Mouse (Mus musculus) c-Kit-positive CD71-negative TER-119-negative erythroid progenitor cells, embryonic 14.5 days (primary cell): ENCODE results near the gene Spem1.

ENCODE experiments used
- DNase-seq: peaks from one replicate; pipeline ENCODE4 v3.0.0-alpha.2; 2013; ENCODE audit warnings: low read depth

Gene Spem1

DNA sequence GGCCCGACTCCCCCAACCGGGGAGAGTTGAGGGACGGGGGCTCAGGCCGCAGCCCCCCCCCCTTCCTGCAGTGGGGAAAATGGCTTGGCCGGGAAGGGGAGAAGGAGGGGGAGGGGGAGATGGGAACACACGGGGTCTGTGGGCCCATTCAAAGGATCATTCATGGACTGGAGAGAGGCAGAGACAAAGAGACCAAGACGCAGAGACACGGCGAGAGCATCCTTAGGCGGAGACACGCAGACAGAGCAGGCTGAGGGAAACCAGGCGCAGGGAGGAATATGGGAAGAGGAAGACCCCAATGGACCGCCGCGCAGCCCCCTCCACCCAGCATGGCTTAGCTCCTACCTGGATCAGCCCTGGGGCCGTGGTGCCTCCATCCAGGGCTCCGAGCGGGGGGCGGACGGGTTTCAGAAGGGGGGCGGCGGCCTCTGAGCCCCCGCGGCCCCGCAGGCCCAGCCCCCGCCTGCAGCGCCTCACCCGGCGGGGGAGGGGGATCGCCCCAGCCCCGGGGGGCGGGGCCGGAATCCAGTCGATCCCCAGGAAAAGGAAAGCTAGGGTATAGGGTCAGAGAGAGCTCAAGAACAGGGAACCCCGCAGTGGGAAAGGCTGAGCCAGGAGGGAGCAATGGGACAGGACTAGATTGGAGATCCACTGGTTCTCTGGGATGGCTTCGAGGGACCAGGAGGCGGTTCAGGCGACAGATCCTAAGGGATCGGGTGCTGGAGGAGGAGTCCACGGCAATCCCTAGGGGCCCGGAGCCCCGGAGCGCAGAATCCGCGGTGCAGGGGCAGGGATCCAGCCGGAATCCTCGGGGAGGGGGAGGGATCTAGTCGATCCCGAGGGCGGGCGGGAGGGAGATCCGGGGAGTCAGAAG, 15.0 kb upstream of the Spem1 start:
- DNase-seq = no peak

DNA sequence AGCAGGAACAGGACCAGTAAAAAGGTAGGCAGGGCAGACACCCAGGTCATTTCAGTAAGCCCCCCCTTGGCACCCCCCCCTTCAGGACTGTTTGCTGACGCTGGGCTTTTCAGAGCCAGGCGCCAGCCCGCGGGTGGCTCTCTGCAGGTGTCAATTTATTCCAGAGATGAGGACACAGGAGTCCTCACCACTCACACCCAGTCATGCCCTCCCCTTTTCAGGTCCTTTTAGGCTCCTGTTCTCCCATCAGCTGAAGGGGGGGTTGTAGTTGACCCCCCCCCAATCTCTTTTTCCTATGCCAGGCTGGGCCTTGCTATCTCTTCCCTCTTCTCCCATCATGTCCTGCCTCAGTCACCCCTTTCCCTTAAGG, 14.0 kb upstream of the Spem1 start:
- no peak for DNase-seq

DNA sequence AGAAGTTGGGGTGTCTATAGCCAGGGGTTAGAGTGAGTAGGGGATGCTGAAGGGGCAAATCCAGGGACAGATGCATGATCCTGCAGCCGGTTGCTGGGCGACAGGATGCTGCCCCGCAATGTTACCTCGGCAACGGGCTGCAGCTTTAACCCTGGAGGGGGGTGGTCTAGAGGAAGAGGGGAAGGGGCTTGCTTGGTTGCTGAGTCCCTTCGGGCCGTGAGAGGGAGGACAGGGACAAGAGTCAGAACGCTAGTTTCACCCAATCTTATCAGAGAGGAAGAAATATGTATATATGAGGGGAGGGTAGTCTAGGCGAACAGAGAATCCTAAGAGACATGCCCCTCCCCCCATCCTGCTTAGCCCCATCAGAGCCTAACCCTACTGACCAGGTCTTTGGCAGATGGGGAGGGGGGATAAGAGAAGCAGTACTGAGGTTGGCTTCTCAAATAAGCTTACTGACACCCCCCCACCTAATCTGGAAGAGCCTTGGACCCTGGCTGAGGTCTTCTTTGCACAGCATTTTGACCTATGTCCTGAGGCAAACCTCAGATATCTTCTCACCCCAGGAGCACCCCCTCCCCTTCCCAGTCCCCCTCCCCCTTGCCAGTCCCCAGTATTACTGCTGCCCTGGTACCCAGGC, 13.5 kb upstream of the Spem1 start:
- no peak for DNase-seq

DNA sequence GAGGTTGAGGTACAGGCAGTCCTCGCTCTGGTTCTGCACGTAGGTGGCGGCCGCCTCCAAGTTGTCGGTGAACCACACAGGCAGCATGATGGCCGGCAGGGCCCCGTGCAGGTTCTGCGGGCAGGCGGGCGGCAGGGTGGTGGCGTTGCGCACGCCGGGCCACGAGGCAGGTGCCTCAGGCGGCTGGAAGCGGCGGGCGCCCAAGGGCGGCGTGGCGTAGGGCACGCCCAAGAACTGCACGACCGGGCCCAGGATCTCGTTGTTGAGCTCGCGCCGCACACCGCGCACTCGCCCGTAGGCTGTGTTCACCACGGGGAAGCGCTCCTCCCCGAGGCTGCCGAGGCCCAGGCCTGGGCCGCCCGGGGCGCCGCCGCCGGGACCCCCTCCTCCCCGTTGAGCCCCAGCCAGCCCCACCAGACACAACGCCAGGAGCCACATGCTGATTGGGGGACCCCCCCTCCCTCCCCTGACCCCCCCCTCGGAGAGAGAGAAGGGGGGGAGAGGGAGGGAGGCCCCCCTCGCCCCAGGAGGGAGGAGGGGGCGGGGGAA, 12.1 kb upstream of the Spem1 start:
- no peak for DNase-seq

DNA sequence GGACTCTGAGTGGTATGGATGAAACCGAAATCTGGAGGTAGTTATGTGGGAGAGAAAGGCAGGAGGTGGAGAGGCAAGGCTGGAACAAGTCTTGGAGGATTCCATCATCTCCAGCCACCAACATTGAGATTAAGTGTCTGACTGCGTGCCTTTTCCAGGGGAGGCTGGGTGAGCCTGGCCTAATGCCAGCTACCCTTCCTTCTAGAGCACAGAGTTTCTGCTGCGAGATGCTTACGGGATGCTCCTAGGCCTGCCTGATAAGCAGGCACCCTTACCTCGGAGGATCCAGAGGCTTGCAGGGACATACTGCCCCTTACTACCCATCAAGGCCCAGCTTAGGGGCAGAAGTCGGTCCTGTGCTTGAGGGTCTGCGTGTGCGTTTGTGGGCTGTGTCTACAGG, 11.6 kb upstream of the Spem1 start:
- no peak for DNase-seq

DNA sequence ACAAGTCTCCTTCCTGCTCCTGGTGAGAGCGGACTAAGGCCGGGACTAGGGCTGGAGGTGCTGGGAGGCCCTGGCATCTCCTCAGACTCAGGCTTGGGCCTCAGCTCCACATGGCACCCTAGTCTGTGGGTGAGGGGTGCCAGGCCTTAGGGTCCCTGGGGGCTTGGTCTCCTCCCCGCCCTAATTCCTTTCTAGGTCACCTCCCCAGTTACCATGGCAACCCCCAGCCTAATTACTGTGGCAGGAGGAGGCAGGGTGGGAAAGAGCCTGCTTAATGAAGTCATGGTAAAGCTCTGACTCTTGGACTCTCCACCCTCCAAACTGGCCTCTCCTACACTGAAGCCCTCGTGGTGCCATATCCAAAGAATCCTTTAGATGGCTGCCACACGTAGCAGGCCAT, 6.9 kb upstream of the Spem1 start:
- DNase-seq = no peak

DNA sequence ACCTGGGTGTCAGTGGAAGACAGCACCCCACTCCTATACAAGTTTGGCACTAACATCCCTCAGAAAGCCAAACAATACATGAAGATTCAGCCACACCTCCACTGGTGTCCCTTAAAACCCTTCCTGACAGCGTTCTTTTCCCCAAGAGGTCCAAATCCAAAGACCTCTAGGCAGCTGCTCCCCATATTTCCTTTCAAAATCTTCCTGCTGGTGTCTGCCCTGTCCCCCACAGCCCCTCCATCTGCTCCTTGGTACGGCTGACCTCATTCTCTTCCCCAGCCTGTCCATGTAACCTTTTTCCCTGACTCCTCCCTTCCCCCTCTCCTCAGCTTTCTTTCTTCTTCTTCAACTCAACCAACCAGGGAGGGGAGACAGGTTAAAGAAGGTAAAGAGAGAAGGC, 1.5 kb upstream of the Spem1 start:
- DNase-seq = no peak

DNA sequence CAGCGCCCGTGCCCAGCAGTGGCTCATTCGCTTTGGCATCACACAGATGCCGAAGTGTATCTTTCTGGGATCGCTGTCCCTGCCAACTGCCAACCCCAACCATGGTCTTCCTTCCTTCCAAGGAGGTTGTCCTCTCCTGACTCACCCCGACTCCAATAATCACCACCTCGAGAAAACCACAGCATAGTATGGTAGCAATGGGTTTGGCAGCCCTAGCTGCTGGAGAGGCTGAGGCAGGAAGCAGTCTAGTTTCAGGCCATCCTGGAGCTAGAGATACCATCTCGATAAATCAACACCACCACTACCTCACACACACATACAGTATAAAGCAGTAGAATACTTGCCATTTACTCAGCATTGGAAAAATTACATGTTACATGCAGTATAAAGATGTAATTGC, 3.1 kb downstream of the Spem1 start:
- no peak for DNase-seq

DNA sequence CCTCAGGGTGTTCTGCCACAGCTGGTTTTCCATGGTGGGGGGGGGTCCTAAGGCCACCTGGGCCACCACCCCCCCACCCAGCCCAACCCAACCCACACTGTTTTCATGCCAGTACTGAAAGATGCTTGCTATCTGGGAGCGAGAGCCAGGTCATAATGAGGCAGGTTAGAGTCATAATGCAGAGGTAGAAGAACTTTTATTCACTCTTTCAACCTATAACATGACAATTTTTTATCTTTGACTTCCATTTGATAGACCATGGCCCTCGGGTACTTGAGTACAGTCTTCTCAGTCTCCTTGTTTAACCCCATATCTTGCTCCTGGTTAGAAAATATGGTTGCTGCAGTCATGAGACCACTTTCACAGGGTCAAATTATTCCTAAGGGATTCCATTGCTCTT, 3.6 kb downstream of the Spem1 start, which contains the start of gene Spem2:
TSS of gene Spem2 (minus strand) at position 101 of the 400 bp plus-strand sequence.
- DNase-seq = no peak

DNA sequence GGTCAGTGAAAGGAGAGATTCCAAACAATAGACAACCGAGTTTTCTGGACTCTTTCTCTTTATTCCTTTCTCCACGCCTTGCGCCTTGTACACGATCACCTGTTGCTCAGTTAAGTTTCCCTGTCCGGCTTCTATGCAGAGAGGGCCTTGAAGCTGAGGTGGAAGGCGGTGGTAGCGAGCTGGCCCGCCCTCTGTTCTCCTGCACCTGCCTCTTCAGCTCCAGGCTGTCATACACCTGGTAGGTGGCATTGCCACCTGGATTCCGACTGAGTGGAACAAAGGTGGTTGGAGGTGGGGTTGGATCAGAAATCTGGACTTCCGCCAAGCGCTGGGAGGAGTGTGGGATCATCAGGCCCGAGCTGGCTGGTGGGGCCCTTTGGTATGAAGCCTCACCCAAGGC, 5.5 kb downstream of the Spem1 start:
- no peak for DNase-seq

DNA sequence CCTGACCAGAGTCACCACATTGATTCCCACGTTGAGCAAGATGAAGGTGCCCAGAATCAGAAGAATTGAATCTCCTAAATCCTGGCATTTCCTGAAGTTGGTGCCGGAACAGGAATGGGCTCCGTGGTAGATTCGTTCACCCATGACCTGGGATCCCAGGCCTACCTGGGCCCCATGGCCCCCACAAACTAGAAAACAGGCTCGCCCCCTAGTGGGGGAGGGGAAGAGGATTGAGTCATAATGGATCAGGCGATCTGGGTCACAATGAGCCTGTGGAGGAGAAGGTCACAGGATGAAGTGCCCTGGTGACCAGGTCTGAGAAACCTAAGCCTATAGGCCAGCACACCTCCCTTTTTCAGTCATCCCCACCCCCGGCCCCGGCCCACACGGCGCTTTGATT, 6.8 kb downstream of the Spem1 start, which contains the start of gene Gm39566:
TSS of gene Gm39566 (minus strand) at position 144 of the 400 bp plus-strand sequence.
- no peak for DNase-seq

DNA sequence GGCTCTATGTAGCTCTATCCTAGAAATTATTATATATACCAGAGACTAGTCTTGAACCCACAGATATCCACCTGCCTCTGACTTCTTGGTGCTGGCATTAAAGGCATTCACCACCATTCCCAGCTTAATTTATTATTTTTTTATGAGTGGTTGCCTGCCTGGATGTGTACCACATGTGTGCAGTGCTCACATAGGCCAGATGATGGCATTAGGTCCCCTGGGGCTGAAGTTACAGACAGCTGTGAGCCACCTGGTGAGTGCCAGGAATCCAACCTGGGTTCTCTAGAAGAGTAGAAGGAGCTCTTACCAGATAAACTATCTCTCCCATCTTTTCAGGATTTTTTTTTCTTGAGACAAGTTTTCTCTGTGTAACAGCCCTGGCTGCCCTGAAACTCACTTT, 11.7 kb downstream of the Spem1 start:
- DNase-seq = no peak

DNA sequence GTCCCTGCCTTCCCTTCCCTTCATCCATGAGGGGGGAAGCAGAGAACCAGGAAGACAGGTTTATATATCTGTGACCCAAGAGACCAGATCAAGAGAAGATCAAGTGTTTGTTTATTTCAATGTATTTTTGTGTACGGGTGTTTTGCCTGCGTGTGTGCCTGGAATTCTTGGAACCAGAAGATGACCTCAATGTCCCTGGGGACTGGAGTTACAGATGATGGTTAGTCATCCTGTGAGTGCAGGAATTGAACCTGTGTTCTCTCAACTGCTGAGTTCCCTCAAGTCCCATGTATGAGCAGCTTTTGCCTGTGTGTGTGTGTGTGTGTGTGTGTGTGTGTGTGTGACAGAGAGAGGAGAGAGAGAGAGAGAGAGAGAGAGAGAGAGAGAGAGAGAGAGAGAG, 14.3 kb downstream of the Spem1 start:
- DNase-seq = no peak

DNA sequence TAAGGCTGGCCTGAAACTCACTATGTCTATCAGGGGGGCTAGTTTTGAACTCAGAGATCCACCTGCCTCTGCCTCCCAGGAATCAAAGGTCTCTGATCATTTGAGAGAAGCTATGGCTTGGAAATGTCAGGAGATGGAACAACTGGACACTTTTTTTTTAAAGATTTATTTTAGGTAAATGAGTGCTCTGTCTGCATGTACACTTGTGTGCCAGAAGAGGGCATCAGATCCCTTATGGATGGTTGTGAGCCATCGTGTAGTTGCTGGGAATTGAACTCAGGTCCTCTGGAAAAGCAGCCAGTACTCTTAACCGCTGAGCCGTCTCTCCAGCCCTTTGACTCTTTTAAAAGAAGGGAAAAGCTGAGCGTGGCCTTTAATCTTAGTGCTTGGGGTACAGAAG, 15.6 kb downstream of the Spem1 start:
- no peak for DNase-seq

DNA sequence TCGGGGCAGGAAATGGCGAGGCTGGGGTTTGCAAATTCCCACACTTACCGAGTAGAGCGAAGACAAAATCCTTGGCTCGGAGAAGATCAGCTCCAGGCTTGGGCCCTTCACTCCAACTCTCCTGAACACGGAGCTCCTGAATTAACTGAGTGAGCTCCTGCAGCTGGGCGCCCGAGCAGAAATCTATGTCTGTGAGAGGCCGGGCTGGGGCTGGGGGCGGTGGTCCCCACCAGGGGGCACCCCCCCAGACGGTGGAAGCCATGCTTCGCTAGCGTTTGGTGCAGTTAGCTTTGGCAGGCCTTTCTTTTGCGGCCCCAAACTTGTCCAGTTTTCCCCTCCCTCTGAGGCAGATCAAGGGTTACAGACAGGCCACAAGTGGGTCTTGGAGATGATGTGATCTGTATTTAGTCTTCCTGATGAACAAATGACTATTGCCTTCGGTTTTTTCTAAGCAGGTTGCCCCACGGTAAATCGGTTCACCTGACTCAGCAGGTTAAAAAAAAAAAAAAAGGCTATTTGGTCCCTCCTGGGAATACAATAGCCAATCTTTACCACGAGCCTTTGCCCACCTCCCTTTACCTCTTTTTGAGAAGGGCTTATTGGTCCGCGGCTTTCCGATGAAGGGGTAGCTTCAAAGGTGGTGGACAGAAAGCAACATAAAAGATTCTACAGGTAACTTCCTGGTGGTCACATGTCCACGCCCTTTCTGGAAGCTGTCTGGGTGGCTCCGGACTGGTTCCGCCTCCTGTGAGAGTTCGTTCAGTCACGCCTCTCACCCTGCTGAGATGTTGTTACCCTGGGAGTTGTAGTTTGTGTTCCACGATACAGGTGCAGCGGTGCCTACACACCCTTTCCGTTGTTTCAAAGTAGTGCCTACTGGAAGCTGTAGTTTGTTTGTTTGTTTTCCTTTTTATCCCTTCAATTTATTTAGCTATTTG, 16.7 kb downstream of the Spem1 start, which contains the start of gene Tmem102:
TSS of gene Tmem102 (minus strand) at position 653 of the 938 bp plus-strand sequence.
- no peak for DNase-seq

DNA sequence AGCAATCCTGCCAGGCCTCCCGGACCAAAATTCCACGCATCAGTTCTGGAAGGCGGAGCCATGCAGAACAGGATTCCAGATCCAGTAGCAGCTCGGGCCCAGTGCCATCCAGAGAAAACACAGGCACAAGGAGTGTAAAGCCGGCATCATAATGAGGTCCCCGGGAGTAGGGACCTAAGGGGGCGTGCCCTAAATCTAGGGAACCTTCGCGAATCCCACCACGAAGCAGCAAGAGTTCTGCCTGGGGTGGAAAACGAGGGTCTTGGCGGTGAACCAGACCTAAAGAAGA, 17.4 kb downstream of the Spem1 start:
- DNase-seq = no peak

DNA sequence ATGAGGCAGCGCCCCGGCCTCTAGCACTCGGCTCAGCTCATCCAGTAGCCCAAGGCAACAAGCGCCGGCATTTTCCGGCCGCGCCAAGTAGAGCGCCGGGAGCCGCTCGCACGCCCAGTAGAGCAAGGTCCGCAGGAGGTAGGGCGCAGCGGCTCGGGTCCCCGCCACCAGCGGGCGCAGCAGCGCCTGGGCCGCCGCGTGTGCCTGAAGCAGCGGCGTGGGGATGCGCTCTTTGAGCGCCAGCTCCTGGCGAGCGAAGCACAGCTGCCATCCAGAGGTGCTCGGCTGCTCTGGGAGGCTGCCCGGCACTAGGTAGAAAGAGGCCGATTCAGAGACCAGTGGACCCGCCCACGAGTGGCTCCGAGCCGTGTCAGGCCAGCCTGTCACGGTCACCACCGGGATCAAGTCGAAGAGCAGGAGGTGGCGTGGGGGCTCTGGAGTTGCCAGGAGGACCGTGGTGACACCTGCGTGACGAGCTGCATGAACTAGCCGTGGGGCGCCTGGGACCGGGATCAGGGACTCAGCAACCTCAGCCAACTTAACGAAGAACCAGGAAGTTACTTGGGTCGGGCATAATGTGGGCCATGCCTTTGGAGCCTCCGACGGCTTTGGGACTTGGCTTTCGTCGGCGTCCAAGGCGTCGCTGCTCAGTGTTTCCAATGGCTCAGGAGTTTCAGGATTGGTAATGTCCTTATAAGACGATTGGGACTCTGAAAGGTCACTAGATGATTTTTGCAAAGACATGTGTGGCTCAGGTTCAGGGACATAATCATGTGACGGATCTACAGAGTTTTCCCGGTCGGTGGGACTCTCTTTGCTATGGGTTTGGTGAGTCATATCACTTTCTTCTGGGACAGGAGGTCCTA, 18.0 kb downstream of the Spem1 start:
- DNase-seq = peak; percentile 56

DNA sequence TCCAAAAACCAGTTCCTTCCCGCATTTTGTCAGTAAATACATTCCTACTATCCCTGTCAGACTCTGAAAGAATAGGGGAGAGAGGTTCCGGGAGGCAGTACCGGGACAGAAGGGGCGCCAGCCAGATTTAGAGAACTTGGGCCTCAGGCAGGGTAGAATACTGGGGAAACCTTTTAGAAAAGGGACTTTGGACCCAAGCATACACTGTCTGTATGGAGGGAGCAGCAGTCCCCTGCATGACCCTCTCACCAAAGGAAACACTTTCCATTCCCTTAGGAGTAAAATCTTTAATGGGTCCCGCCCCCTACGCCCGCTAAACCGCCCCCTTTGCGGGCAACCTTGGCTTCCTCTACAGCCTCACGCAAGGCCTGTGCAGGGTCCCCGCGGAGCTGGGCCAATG, 18.7 kb downstream of the Spem1 start:
- no peak for DNase-seq

DNA sequence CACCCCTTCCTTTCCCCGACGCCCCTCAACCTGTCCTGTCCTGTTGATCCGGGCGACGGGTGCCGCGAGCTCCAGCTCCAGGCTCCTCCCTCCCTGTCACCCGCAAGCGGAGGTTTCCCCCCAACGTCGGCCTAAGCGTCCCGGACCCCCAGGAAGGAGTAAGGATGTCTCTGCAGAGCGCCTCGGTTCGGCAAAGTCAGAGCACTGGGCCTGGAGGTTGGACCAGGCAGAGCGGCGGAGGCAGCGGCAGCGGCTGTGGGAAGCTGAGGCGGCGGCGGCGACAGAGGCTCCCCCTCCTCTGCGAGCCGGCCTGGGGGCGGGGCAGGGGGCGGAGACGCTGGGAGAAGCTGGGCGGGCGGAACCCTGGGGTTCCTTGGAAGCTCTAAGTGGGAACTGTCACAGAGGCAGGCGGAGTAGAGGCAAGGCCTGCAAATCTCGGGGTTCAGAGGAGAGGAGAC, 19.3 kb downstream of the Spem1 start:
- no peak for DNase-seq

DNA sequence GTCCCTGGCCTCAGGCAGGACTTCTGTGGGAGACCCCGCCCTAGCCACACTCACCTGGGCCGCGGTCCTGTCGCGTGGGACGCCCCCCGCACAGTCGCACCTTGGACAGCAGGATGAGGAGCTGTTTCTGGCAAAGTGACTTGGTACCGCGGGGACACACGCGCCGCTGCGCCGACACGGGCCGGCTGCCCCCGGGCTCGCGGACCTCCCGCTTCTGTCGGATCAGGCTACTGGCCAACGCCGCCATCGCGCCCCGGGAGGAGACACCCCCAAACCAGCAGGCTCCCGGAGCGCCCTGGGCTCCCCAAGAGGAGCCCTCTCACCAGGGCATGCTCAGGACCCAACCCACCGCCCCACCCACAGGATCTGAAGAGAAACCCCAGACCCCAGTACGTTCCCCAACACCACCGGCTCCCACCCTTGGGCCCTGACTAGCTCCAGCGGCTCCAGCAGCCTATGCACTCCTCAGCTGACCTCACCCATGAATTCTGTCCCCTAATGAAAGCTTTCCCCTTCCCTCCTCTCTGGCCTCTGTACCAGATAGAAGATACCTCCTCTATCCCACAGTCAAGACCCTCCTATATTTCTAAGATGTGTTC, 20.5 kb downstream of the Spem1 start, which contains the start of gene Fgf11:
TSS of gene Fgf11 (minus strand) at position 479 of the 599 bp plus-strand sequence.
- no peak for DNase-seq
